Mouse (Mus musculus): ENCODE measurements at regions not wholly inside any gene's neighbourhood (a gene's known extent, or its start where the extent isn't known, plus 50 kb on each side); places are given as distances from the start of the nearest gene placed in this dataset.
A peak's percentile ranks its signal among the peaks of the same experiment; 100 is the strongest.

DNA sequence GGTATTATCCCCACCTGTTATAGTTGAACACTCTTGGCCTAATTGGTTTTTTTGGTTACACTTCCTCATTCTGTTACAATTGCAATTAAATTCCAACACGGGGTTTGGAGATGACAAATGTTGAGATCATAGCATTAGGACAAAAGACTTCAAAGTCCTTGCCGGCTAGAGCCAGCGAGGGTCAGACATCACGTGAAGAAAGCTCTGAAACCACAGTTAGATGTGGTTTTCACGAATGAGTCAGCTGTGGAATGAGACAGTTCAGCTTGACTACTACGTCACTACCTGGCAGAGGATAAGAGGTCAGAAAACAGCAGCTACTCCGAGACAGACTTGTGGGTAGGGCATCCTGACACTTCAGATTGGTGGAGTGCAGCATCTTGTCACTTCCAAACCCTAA lies 55.5 kb upstream of the Trio start:
- DNase-seq, result no peak
- intact Hi-C loops (cut with DNase I), result no loop called here

GRCm38 (mm10) chr15:28082411-28082810 lies 56.8 kb upstream of the Trio start:
- intact Hi-C loops (cut with DNase I), result no loop called here
- no peak for DNase-seq

- DNase-seq, result peak in 1 of 2 experiments; percentile 2
Observed at GRCm38 (mm10) chr15:28105956-28106355, 80.3 kb upstream of the Trio start.

DNA sequence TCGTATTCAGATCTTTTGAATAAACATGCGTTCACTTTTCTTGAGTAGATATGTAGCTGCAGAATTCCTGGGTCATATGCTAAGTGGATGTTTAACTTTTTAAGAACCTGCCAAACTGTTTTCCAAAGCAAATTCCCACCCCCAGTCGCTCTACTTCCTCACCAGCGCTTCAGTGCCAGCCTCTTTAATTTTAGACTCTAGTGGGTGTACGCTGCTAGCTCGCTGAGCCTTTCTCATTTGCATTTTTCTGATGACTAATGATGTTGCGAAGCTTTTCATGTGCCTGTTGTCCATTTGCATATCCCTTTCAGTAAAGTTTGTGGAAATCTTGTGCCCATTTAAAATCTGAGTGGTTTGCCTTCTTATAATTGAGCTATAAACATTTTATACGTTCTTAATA lies 84.3 kb upstream of the Trio start:
- no peak for DNase-seq
- intact Hi-C loops (cut with DNase I), result no loop called here

More at GRCm38 (mm10) chr15:28105956-28106355, 80.3 kb upstream of the Trio start:
- intact Hi-C loops (cut with DNase I), result no loop called here

GRCm38 (mm10) chr15:28113491-28113890 lies 87.8 kb upstream of the Trio start:
- intact Hi-C loops (cut with DNase I), result no loop called here
- no peak for DNase-seq

DNA sequence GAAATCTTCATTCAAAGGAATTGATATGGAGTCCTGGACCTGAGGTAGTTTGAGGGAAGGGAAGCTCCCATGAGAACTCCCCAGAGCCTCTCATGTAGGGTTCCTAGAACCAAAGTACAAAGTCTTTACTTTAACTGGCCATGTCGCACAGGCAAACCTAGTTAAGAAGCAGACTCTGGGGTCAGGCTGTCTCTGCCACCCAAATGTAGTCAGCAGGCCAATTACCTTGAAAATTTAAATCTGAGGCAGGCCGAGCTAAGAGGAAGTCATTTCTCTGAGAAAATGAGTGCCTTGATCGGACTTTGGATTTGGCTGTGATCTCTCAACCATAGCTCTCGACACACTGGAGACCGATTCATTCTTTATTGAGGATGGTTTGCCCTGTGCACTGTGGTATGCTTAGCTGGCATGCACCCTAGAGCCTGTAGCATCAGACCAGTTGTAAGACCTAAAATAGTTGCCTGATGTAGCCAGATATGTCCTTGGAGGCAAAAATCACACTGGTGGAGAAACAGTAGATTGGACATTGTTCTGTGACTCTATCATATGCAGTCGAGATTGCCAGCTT lies 88.6 kb upstream of the Trio start:
- intact Hi-C loops (cut with DNase I), result no loop called here
- DNase-seq, result no peak

DNA sequence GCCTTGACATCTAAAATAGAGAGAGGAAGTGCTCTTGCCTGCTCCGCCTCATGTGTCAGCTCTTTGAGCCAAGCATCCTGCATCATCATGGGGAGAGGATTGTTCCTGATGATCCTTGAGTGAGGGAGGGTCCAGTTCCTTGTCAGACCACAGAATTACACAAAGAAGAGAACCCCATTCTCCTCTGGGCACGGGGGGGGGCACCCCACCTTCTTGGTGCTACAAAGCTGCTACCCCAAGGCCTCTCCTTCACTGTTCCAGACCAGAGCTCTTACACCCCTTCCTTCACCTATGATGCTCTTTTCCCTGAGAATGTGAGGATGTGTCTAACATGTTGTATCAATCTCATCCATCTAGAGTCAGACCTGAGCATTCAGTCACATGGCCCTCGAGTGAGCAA lies 76.7 kb upstream of the Dnah5 start:
- no peak for DNase-seq
- intact Hi-C loops (cut with DNase I), result no loop called here

DNA sequence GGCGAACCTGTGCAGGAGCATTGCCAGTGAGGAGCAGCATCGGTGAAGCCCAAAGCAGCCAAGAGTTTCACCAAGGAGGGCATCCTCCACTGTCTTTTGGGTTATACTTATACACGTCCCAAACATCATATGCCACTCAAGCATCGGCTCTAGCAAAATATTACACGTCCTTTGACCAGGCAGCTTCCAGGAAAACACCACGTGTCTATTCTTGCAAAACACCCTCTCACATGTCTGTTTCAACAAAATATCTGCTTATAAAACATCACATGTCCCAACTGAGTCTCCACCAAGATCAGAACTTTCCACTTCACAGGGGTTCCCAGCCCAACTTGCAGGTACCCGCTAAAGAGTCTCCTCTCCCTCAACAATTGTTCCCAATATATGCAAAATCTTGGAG lies 74.0 kb upstream of the Dnah5 start:
- DNase-seq, result no peak
- intact Hi-C loops (cut with DNase I), result no loop called here

GRCm38 (mm10) chr15:28131546-28131945 lies 72.0 kb upstream of the Dnah5 start:
- intact Hi-C loops (cut with DNase I), result no loop called here
- DNase-seq, result no peak

DNA sequence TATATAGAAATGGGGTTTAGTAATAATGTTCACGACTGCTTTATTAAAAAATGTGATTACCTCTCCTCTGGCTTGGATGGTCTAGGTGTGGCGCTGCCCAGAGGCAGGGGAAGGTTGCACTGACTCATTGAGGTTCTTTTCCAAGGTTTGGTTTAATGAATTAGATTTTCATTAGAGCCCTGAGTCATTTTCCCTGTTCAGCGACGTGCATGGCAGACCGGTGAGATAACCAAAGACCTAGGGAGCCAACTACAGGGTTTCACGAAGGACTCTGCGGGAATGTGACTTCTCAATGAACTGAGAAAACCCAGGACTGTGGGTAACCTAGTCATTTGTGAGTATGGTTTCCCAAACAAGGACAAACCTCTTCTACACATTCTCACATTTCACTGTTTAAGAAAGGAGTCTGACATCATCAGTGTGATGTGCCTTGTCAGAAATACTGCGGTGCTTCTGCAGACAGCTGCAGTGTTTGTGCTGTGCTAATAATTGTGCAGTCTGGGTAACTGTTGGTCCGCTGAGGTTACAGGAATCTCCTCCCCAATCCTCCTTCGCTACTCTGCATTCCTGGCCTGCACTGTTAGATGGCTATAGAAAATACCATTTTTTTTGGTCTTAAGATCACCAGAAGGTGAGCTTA lies 70.3 kb upstream of the Dnah5 start:
- no peak for DNase-seq
- intact Hi-C loops (cut with DNase I), result no loop called here

DNA sequence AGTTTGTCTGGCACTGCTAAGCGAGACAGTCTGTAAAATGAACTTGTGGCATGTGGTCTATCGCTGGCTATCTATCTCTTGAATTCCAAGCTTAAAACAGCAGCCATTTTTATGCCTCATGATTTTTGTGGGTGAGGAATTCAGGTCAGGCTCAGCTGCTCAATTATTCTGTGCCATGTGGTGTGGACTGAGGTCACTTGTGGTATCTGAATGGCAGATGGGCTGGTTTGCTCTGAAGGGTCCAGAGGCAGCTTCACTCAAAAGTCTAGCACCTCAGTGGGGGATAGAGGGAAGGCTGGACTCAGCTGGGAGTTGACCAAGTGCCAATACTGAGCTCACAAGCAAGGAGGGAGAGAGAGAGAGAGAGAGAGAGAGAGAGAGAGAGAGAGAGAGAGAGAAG lies 69.3 kb upstream of the Dnah5 start:
- no peak for DNase-seq

GRCm38 (mm10) chr15:28138806-28139205 lies 64.7 kb upstream of the Dnah5 start:
- intact Hi-C loops (cut with DNase I), result no loop called here
- no peak for DNase-seq

More for the DNA sequence above, 69.3 kb upstream of the Dnah5 start:
- intact Hi-C loops (cut with DNase I), result no loop called here

GRCm38 (mm10) chr15:28140301-28140700 lies 63.3 kb upstream of the Dnah5 start:
- intact Hi-C loops (cut with DNase I), result no loop called here
- no peak for DNase-seq

GRCm38 (mm10) chr15:28141345-28141744 lies 62.2 kb upstream of the Dnah5 start:
- intact Hi-C loops (cut with DNase I), result no loop called here
- no peak for DNase-seq

GRCm38 (mm10) chr15:28144217-28144616 lies 59.3 kb upstream of the Dnah5 start:
- intact Hi-C loops (cut with DNase I), result no loop called here
- DNase-seq, result no peak

DNA sequence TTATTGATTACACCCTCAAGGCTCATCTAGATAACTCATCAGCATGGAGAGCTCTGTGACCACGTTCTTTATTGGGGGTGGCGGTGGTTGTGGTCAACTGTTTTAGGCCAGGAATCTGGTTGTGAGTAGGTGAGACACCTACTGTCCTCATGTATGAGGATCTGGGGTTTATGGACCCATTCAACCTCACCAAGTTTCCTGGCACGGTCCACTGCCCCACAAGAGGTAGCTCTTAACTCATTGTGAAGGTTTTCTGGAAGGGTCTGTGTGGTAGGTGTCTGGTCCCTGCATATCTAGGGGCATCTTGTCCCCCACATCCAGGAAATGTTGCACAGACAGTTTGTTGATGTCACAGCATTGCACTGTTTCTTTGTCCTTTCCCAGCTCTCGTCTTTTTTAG lies 58.7 kb upstream of the Dnah5 start:
- intact Hi-C loops (cut with DNase I), result no loop called here
- no peak for DNase-seq

DNA sequence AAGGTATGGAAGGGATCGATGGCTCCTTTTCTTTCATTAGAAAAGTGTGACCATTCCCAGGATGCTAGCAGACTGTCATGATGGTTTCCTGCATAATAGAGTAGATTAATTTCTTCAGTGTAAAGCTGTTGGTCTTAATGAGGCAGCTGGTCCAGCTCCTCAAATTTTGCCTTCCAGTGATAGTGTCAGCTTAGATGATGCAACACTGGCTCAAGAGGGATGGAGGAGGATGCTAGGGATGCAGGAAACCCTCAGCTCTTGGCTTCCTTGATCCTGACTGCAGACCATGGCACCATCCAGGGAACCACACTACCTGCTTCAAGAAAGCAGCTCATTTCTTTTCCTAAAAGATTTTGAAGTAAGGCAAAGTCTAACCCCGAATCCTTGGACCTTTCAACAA lies 51.9 kb upstream of the Dnah5 start:
- intact Hi-C loops (cut with DNase I), result no loop called here
- DNase-seq, result no peak
